Mouse (Mus musculus) embryonic fibroblast, embryonic 13.5 days (primary cell): ENCODE results near the gene Flnc. TPM values are rescaled to one million over a fixed set of nuclear protein-coding genes. Genes with fewer than 3 reads are reported as not detected.

ENCODE experiments used
- H3K27ac ChIP-seq: 2 replicates; pipeline ENCODE4 v1.5.1; 2012; ENCODE audit warnings: low read length, control low read depth, inconsistent platforms; ENCODE audit not compliant: insufficient read depth
- H3K4me1 ChIP-seq: 2 replicates; pipeline ENCODE4 v1.6.1; 2011; ENCODE audit warnings: low read length; ENCODE audit not compliant: control insufficient read depth, insufficient read depth
- H3K4me3 ChIP-seq: 2 replicates; pipeline ENCODE4 v1.5.1; 2011; ENCODE audit warnings: mild to moderate bottlenecking, control low read depth, low read length; ENCODE audit not compliant: insufficient read depth
- CTCF ChIP-seq: IDR thresholded peaks from 2 replicates; pipeline ENCODE4 v1.5.1; 2011; ENCODE audit warnings: mild to moderate bottlenecking, control low read depth, low read length, moderate library complexity, borderline replicate concordance; ENCODE audit not compliant: insufficient read depth
- POLR2A ChIP-seq: IDR thresholded peaks from 2 replicates; pipeline ENCODE4 v1.6.1; 2011; ENCODE audit warnings: low read depth, mild to moderate bottlenecking, control low read depth, low read length, moderate library complexity
- polyA plus RNA-seq: library from polyadenylated mRNA; stranded (reverse); fragments of >200 nt; gene quantifications from 2 replicates; pipeline ENCODE4 v1.2.4, GENCODE M21; 2011; ENCODE audit warnings: low read depth; ENCODE audit not compliant: missing spikeins, insufficient read length

Gene Flnc
- polyA plus RNA-seq, 1 experiment, result 107 TPM

GRCm38 (mm10) chr6:29396714-29397540, 36.1 kb upstream of the Flnc start:
- TF ChIP-seq CTCF, result no peak
- Histone ChIP-seq H3K4me1 (no peaks in the 10 kb centered on the region), H3K4me3 (peak overlapping the region; percentile 54), H3K27ac (no peak overlapping the region)

DNA sequence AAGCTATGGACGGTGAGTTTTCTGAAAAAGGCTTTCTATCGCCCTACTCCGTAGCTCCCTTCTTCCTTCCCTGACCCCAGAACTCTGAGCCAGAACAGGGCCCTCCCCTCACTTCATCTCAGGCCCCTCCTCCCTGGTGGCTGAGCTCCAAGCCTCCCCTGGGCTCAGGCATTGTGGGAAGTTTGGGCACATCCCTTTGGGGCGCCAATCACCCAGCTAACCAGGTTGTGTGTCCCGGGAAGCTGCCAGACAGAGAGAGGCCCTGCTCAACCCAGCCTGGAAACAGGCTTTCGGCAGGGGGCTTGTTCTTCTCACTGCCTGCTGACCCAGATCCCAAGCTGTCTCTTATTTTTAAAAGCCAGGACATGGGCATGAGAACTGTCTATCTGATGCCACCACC, 35.5 kb upstream of the Flnc start:
- TF ChIP-seq CTCF (no peak), POLR2A (0 out of 2 replicates have a peak, but pooled peaks have one; percentile 39)
- H3K4me3 ChIP-seq, result peak overlapping the region; percentile 54
- H3K27ac ChIP-seq, result no peak overlapping the region
- no peaks in the 10 kb centered on the region for H3K4me1 ChIP-seq

DNA sequence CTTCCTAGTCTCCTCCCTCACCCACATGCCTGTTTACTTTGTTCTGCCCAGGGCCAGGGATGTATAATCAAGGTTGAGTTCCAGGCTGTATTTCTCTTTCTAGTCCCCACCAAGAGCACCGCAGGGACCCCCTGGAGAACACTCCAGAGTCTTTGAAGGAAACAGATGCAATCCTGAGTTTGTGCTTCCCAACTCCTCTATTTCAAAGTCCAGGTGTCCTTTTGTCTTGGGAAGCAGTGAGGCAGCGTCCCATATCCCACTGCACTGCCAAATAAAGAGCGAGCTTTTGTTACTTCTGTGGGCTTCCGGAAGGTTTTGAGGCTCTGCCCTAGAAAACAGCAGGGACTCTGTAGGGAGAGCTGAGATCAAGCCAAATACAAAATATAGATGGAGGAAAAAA, 33.2 kb upstream of the Flnc start:
- H3K4me3 ChIP-seq, result no peak overlapping the region
- TF ChIP-seq POLR2A (no peak), CTCF (no peak)

DNA sequence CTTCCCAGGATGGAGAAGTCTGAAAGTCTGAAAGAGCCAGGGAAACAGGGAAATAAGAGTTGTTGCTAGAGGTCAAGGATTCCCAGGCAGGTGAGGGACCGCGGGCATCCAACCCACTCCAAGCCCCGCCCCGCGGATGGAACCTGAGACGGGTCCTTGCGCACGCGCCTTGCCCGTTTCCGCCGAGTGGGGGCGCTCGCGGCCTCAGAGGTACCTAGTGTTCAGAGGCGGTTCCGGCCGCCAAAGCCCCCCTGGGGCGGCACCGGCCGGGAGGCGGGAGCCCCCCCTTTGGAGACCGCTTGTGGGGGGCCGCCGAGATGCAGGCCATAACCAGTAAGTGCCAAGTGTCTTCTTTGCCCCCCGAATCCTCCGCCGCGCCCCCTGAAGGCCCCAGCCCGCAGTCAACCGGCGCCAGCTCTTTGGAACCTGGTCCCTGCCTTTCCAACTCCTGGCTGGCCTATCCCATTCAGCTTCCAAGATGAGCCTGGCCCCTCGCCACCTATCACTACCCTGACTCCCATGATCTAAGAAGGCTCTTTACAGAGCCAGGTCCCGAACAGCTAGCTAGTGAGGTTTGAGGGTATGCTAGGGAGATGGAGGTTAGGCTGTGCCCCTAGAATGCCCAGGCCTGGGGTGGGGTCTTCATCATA, 30.2 kb upstream of the Flnc start:
- H3K4me3 ChIP-seq, result no peak overlapping the region
- no peak overlapping the region for H3K27ac ChIP-seq
- TF ChIP-seq POLR2A (no peak), CTCF (no peak)
- no peaks in the 10 kb centered on the region for H3K4me1 ChIP-seq

More for the DNA sequence above, 33.2 kb upstream of the Flnc start:
- H3K27ac ChIP-seq, result no peak overlapping the region
- no peaks in the 10 kb centered on the region for H3K4me1 ChIP-seq

- no peak for TF ChIP-seq CTCF
- TF ChIP-seq POLR2A, result no peak
- H3K4me1 ChIP-seq, result no peaks in the 10 kb centered on the region
- no peak overlapping the region for H3K4me3 ChIP-seq
These were observed 26.6 kb upstream of the Flnc start for GRCm38 (mm10) chr6:29406412-29406811.

GRCm38 (mm10) chr6:29415446-29415845, 17.6 kb upstream of the Flnc start:
- no peak overlapping the region for H3K4me3 ChIP-seq
- no peaks in the 10 kb centered on the region for H3K4me1 ChIP-seq
- no peak overlapping the region for H3K27ac ChIP-seq
- TF ChIP-seq POLR2A (no peak), CTCF (no peak)

More at GRCm38 (mm10) chr6:29406412-29406811, 26.6 kb upstream of the Flnc start:
- no peak overlapping the region for H3K27ac ChIP-seq

DNA sequence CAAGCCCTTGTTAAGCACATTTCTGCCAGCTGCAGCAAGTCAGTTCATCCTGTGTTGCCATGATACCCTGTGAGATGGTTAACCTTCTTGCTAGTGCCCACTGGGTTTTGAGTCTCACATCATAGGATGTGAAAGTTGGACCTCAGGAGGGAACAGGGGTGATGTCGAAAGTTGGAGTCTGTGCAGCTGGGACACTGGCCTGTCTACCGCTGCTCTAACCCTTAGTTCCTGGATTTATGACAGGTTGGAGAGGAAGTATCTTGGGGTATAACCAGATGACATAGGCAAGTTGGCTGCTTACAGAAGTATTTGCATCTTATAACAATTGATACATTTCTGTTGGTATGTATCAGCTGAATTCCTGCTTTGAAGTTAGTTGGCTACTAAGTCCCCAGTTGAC, 12.5 kb upstream of the Flnc start:
- no peak overlapping the region for H3K4me3 ChIP-seq
- H3K4me1 ChIP-seq, result no peaks in the 10 kb centered on the region; the same call in 1 of the 2 replicates
- TF ChIP-seq CTCF (no peak), POLR2A (no peak)

DNA sequence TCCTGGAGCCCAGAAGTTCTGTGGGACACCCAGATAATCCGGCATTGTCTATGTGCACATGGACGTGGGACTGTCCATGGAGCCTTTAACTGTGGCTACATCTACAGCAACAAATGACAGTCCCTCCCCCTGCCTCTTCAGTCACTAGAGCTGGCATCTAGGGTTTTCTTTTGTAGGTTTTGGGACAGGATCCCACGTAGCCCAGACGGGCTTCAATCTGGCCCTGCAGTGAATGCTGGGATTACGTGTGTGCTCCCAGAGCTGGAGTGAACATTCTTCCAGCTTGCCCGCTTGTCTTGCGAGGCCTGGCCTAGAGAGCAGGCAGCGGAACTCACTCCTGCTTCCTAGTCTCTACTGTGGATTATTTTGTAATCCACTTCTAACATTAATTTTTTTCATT, 7.9 kb upstream of the Flnc start:
- TF ChIP-seq CTCF, result no peak
- no peak for TF ChIP-seq POLR2A
- Histone ChIP-seq H3K27ac (no peak overlapping the region), H3K4me1 (peaks cover 8% of the 10 kb centered on the region), H3K4me3 (no peak overlapping the region)

More for the DNA sequence above, 12.5 kb upstream of the Flnc start:
- H3K27ac ChIP-seq, result no peak overlapping the region

DNA sequence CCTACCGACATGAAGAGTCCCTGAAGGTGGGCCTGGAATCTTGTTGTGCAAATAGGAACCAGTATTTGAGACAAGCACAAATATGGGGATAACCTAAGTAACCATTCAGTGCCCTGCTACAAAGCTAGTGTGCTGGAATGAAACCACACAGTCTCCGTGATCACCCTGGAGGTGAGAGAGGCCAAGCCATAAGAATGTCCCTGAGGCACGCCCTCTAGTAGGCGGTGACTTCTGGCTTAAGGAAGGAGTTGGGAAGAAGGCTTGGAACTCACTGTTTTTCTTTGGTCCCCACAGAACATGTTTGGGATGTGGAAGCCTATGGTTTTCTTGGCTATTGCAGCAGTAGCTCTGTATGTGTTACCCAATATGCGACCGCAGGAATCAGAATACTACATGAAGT, 6.7 kb upstream of the Flnc start:
- Histone ChIP-seq H3K4me3 (no peak overlapping the region), H3K27ac (no peak overlapping the region), H3K4me1 (peaks cover 12% of the 10 kb centered on the region)
- no peak for TF ChIP-seq CTCF
- no peak for TF ChIP-seq POLR2A

DNA sequence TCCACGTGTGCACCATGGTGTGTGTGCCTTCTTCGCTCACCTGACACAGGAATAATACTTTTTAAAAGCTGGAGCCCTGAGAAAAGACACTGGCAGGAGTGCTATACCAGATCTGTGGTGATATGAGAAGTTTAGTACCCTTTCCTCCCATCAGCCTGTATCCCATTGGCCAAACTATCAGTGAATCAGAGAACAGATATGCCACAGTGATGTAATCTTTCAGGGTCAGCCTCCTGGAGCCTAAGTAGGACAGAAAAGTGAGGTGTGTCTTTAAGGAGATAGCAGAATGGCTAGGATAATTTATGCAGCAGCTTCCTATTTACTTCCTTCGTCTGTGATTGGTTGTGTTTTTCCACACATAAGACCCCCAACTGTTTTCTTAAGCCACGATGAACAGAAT, 4.9 kb upstream of the Flnc start:
- no peak overlapping the region for H3K4me3 ChIP-seq
- TF ChIP-seq POLR2A (no peak), CTCF (no peak)
- H3K27ac ChIP-seq, result no peak overlapping the region

More for the DNA sequence above, 4.9 kb upstream of the Flnc start:
- H3K4me1 ChIP-seq, result peaks cover 24% of the 10 kb centered on the region
